Mouse (Mus musculus) MEL (cell line): ENCODE measurements around the gene Smug1.

Experiments used
- CTCF ChIP-seq, 3 experiments: IDR thresholded peaks in 2 of 3; conservative IDR thresholded peaks in 1 of 3; 2 replicates each; pipeline ENCODE4 v1.5.1; 2011 to 2012; ENCODE audit warnings: low read length in 3 of 3, low read depth in 2 of 3, mild to moderate bottlenecking in 2 of 3, improper control_type of control experiment in 1 of 3, inconsistent platforms in 1 of 3, mixed read lengths in 1 of 3, moderate library complexity in 1 of 3; ENCODE audit not compliant: control insufficient read depth in 1 of 3, insufficient read depth in 1 of 3, poor library complexity in 1 of 3, severe bottlenecking in 1 of 3
- MAX ChIP-seq: IDR thresholded peaks from 2 replicates; pipeline ENCODE4 v1.6.1; 2011; ENCODE audit warnings: low read length, improper control_type of control experiment
- NRF1 ChIP-seq: IDR thresholded peaks from 2 replicates; pipeline ENCODE4 v1.6.1; 2014; ENCODE audit warnings: low read depth, mild to moderate bottlenecking, inconsistent platforms, low read length, improper control_type of control experiment, moderate library complexity; ENCODE audit not compliant: poor library complexity, insufficient read depth, severe bottlenecking
- POLR2A ChIP-seq, 2 experiments: IDR thresholded peaks; 2 replicates each; pipeline ENCODE4 v1.6.1; 2011 to 2012; ENCODE audit warnings: low read length in 2 of 2, mild to moderate bottlenecking in 2 of 2, control low read depth in 1 of 2, improper control_type of control experiment in 1 of 2, low read depth in 1 of 2, moderate library complexity in 1 of 2; ENCODE audit not compliant: control insufficient read depth in 1 of 2, insufficient read depth in 1 of 2, poor library complexity in 1 of 2
- TAL1 ChIP-seq: IDR thresholded peaks from 2 replicates; pipeline ENCODE4 v1.6.1; 2012; ENCODE audit warnings: mild to moderate bottlenecking, inconsistent platforms, low read length, moderate library complexity, mixed read lengths
- UBTF ChIP-seq: IDR thresholded peaks from 2 replicates; pipeline ENCODE4 v1.6.1; 2012; ENCODE audit warnings: low read depth, mild to moderate bottlenecking, inconsistent platforms, low read length, improper control_type of control experiment, moderate library complexity, borderline replicate concordance; ENCODE audit not compliant: insufficient read depth

DNA sequence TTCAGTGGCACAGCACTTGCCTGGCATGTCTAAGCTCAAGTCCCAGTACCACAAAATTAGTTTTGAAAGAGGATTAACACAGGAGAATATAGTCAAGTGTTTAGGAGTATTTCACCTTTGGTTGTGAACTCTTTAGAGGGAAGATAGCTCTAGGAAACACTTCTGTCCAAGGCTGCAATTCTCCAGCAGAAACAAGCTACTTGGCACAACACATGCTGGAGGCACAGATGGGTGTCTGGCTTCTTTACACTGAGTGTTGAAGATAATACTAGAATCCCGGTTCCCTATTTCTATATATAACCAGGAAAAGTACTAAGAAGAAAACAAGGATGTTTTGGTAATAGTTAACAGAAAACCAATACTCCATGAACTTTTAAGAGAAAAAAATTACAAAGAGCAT lies 29.9 kb upstream of the Smug1 start:
- TF ChIP-seq TAL1 = no peak
- TF ChIP-seq MAX = no peak
- no peak for TF ChIP-seq CTCF (IDR thresholded peaks at IDR 0.05 in 2 of 3, conservative IDR thresholded peaks at IDR 0.05 in 1 of 3; ENCODE audit: control insufficient read depth in 1 of 3, insufficient read depth in 1 of 3, low read depth in 2 of 3, low read length in 3 of 3, poor library complexity in 1 of 3, severe bottlenecking in 1 of 3)
- no peak for TF ChIP-seq POLR2A (IDR thresholded peaks at IDR 0.05; ENCODE audit: control insufficient read depth in 1 of 2, insufficient read depth in 1 of 2, low read depth in 1 of 2, low read length in 2 of 2, poor library complexity in 1 of 2)
- TF ChIP-seq UBTF = no peak
- TF ChIP-seq NRF1 = no peak
